Mouse (Mus musculus) adipocyte (in vitro differentiated cells): ENCODE data around the gene Blm.

Experiments used
- DNase-seq: peaks from one replicate; pipeline ENCODE4 v3.0.0-alpha.2; 2016; ENCODE audit warnings: low spot score

The Blm gene

DNA sequence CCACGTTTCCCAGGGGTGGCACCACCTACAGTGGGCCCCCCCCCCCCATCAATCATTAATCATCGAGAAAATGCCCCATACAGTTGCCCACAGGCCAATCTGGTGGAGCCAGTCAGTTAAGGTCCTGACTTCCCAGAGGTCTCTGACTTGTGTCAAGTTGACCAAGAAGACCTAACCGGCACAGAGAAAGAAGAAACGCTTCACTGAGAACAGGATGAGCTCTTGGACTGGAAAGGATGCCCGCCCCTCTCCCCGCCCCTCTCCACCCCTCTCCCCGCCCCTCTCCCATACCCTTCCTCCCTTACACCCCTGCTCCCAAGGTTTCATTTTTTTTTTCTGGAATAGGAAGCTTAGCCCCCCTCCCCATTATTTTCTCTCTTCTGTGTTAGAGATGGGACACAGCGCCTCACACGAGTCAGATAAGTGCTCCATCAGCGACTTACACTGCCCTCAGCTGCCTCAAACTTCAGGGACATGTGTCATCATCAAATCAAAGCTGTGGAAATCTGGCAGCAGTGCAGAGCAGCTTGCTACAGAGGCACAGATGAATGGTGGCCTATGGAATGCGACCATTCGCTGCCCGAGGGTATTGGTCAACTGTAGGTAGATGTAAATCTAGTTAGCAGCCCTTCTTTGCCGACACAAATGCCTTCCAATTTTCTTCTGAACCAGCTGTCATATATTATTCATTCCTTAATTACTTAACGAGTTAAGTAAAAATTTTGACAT is 95.7 kb downstream of the Blm start:
- DNase-seq, result peak; percentile 44

GRCm38 (mm10) chr7:80436571-80436970 is 98.3 kb downstream of the Blm start:
- no peak for DNase-seq

- no peak for DNase-seq
These were observed 99.3 kb downstream of the Blm start for GRCm38 (mm10) chr7:80435594-80435993.

GRCm38 (mm10) chr7:80429661-80430060 is 105.3 kb downstream of the Blm start:
- no peak for DNase-seq

DNA sequence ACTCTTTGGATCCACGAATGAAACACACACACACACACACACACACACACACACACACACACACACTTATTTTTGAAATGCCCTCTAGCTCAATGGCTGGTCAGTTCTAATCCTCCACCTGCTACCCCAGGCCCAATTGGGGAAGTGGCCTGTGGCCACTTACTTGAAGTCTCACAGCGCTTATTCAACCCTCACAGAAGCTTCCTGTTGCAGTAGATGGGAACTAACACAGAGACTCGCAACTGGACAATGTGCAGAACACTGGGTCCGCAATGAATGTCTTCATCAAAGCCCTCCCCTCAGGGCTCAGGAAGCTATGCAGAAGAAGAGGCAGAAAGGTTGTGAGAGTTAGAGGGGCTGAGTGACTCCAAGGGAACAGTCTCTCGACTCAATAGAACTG is 107.2 kb downstream of the Blm start:
- no peak for DNase-seq

GRCm38 (mm10) chr7:80426363-80426762 is 108.6 kb downstream of the Blm start:
- peak; percentile 33 for DNase-seq

GRCm38 (mm10) chr7:80424722-80425121 is 110.2 kb downstream of the Blm start:
- DNase-seq, result no peak

GRCm38 (mm10) chr7:80422759-80423480 is 112.0 kb downstream of the Blm start:
- DNase-seq, result no peak

DNA sequence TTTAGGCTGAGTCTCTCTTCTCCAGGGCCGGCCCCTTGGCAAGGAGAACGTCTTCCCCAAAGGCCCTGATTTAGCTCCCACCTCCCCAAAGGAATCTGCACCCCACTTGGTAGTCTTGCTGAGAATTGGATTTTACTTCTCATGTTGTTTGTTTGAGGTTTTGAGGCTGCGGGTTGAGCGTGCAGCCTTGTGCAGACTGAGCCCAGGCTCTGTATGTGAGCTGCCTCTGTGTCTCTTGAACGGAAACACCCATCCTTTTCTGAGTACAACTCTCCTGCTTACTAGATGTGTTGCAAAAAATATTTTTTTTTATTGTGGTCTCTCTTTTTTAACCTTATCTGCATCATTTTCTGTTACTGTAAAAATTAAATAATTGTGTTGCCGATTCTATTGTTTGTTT is 113.3 kb downstream of the Blm start:
- DNase-seq, result no peak

- DNase-seq, result peak; percentile 71
These were observed 114.3 kb downstream of the Blm start for GRCm38 (mm10) chr7:80420586-80420985.

- no peak for DNase-seq
These were observed 115.6 kb downstream of the Blm start for GRCm38 (mm10) chr7:80419278-80419677.

GRCm38 (mm10) chr7:80418036-80418435 is 116.9 kb downstream of the Blm start:
- DNase-seq, result no peak

DNA sequence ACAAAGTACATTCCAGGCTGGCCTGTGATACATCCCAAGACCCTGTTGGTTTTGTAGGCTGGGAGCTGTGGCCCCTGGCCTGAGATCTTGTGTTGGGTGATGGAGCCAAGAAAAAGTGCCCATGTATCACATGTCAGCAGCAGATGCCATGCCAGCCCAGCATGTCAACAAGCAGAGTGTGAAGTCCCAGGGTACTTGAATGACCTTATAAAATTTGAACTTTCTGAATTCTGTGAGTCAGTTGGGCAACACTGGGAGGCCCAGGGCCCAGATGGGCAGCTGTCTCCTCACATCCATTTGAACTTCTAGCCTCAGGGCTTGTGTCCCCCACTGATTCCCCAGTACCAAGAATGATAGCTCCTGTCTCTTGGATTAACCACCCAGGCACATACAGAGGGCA is 117.3 kb downstream of the Blm start:
- DNase-seq, result peak; percentile 54

DNA sequence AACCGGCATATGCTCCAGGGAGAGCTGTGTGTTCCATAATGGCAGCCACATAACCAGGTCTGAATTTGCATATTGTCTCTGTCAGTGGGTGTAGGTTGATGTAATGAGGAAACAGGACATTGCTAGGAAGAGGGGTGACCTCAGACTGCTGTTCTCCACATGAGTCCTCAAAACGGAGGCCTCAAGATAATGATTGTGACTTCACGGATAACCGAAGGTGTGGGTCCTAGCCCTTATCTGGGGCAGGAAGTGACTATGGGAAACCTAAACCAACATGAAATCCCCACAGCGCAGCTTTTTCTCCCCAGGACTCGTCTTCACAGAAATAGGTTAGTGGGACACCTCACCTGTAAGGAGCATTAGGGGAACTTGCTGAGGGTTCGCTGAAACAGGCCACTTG is 118.0 kb downstream of the Blm start:
- DNase-seq, result no peak

- no peak for DNase-seq
These were observed 120.5 kb downstream of the Blm start for GRCm38 (mm10) chr7:80414303-80414855.

GRCm38 (mm10) chr7:80413512-80414302 is 121.2 kb downstream of the Blm start:
- DNase-seq, result peak; percentile 13

- no peak for DNase-seq
These were observed 122.1 kb downstream of the Blm start for GRCm38 (mm10) chr7:80412781-80413180.

DNA sequence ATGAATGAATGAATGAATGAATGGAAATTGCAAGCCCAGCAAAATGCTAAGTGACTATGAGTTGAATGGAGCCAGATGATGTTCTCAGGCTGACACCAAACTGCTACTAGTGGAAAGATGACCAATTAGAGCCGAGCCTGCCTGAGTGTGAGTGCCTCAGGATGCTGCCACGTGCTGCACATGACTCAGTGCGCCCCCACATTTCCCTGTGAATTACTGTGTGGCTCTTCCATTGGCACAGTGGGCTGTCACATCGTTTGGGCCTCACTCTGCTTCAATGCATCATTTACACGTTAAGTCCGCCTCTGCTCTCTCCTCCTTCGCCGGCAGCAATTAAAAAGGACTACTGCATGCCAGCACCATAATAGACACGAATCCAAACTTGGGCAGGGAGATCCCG is 122.6 kb downstream of the Blm start:
- DNase-seq, result no peak

DNA sequence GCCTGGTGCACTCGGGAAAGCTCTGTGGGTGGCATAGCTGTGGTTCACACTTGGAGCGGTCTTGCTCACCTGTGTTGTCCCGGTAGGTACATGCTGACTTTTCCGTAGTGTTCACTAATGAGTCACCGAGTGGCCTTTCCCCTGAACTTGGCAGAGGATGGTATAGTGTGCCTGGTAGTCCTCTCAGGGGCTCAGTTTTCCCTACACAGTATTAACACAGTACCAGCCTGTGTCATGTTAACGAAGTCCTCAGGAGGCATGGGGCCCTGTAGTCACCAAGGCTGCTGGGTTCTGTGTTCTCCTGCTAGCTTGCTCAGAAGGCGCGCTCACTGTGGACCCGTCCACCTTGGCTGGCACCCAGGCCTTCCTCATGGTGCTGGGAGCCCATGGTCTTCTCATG is 124.5 kb downstream of the Blm start:
- no peak for DNase-seq

DNA sequence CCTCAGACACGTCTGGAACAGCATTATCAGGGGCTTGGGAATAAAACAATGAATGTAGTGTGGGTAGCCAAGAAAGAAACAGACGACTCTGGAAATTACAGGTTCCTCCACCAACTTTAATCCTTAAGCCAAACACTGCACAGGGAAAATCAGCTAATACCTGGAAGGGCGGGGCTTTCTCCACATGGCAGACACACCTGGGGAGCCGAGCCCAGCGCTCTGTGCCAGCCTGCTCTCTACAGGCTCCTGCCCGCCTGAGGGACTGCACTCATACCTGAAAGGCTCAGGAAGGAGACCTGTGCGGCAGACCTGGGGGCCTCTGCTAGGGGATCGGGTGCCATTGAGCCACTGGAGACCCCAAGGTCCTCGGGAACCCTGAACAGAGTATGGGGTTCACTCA is 127.2 kb downstream of the Blm start:
- no peak for DNase-seq

GRCm38 (mm10) chr7:80406186-80406585 is 128.7 kb downstream of the Blm start:
- no peak for DNase-seq

DNA sequence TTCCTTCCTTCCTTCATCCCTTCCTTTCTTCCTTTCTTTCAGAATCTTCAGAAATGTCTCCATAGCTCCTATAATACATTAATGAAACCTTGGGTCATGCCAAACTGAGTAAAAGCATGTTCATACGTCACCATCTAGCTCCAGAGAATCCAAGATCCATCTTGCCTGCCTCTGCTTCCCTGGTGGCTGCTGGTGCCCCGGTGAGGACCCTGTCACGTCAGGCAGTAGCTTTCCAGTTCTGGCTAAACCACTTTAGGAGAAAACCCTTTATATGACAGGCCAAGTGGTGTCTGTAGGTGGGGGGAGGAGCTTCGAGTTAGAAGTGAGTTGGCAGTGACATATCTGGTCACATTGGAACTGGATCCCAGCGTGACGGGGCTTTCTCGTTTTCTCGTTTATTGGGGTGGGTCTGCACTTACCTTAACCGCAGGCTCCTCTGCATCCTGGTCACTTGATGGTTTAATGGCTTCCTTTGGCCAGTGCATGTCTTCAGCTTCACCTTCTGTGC is 129.7 kb downstream of the Blm start, which contains the start of gene Furin:
Gene Furin, minus strand, starts transcription at position 249 of the 508 bp plus-strand sequence.
- DNase-seq, result no peak
